Mouse (Mus musculus) lung, adult 18-20 months (tissue): ENCODE results near the gene Thsd4.

Experiments used
- DNase-seq, 2 experiments: peaks; one replicate each; pipeline ENCODE4 v3.0.0; 2022; ENCODE audit warnings: mixed read lengths in 2 of 2

The Thsd4 gene

GRCm38 (mm10) chr9:60521806-60522264, at the start of gene Thsd4:
Gene Thsd4, minus strand, starts transcription at chr9:60522046.
- DNase-seq, result peak; percentile 55 to 66

GRCm38 (mm10) chr9:60571041-60571440, 49.2 kb upstream of the Thsd4 start:
- DNase-seq, result no peak

- DNase-seq, result no peak
Observed at GRCm38 (mm10) chr9:60569366-60569765, 47.5 kb upstream of the Thsd4 start.

GRCm38 (mm10) chr9:60563809-60564208, 42.0 kb upstream of the Thsd4 start:
- no peak for DNase-seq

- DNase-seq, result peak in 1 of 2 experiments; percentile 15
Observed at GRCm38 (mm10) chr9:60562443-60563371, 40.9 kb upstream of the Thsd4 start.

- no peak for DNase-seq
Observed at GRCm38 (mm10) chr9:60561641-60562289, 39.9 kb upstream of the Thsd4 start.

GRCm38 (mm10) chr9:60558507-60558906, 36.7 kb upstream of the Thsd4 start:
- no peak for DNase-seq

GRCm38 (mm10) chr9:60551238-60551637, 29.4 kb upstream of the Thsd4 start:
- DNase-seq, result no peak

- DNase-seq, result peak; percentile 70 to 79
Observed at GRCm38 (mm10) chr9:60548182-60548581, 26.3 kb upstream of the Thsd4 start.

- DNase-seq, result no peak
Observed at GRCm38 (mm10) chr9:60546169-60546568, 24.3 kb upstream of the Thsd4 start.

GRCm38 (mm10) chr9:60545361-60546096, 23.7 kb upstream of the Thsd4 start:
- peak; percentile 63 to 83 for DNase-seq

- DNase-seq, result peak in 1 of 2 experiments; percentile 50
Observed at GRCm38 (mm10) chr9:60543422-60544015, 21.7 kb upstream of the Thsd4 start.

GRCm38 (mm10) chr9:60530310-60530709, 8.5 kb upstream of the Thsd4 start:
- DNase-seq, result no peak

- peak; percentile 72 to 75 for DNase-seq
Observed at GRCm38 (mm10) chr9:60529348-60530243, 7.8 kb upstream of the Thsd4 start.

GRCm38 (mm10) chr9:60528269-60528668, 6.4 kb upstream of the Thsd4 start:
- no peak for DNase-seq

GRCm38 (mm10) chr9:60527836-60528235, 6.0 kb upstream of the Thsd4 start:
- DNase-seq, result no peak

- peak in 1 of 2 experiments; percentile 59 for DNase-seq
Observed at GRCm38 (mm10) chr9:60527051-60527450, 5.2 kb upstream of the Thsd4 start.

GRCm38 (mm10) chr9:60526195-60526594, 4.3 kb upstream of the Thsd4 start:
- no peak for DNase-seq

- no peak for DNase-seq
Observed at GRCm38 (mm10) chr9:60521143-60521542, 703 bp downstream of the Thsd4 start.

- DNase-seq, result no peak
Observed at GRCm38 (mm10) chr9:60519601-60520000, 2.2 kb downstream of the Thsd4 start.

GRCm38 (mm10) chr9:60518216-60518615, 3.6 kb downstream of the Thsd4 start:
- peak; percentile 55 to 66 for DNase-seq

GRCm38 (mm10) chr9:60517148-60517547, 4.7 kb downstream of the Thsd4 start:
- no peak for DNase-seq
